21 mouse cellular contexts compared by ENCODE assay signal in the genomic region with DNA sequence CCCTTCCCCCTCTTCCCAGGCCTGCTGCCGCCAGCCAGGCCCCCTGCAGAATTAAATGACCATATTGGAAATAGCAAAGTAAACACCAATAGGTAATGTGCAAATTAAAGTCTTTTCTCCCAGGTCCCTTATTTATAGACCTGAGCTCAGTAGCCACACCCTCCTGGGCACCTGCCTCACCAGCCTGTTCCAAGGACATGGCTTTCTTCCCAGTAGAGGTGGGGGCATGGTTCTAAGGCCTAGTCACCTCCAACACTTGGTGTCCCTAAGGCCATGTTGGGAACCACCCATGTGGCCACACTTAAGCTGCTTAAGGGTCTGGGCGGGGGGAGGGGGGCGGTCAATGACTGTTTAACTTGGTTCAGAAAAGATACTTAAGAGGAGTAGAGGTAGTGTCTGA.
"Had no signal": no experiment of that assay in that cellular context is flagged by ENCODE, and none has a peak within 500 bp of the region (broad histone marks: within the 10 kb centered on the region; RNA-seq: fewer than 3 reads in every experiment).

No protein-coding gene starts in this region.

- H3K9me3 ChIP-seq: limb, embryonic 15.5 days; midbrain, embryonic 12.5 days; midbrain, embryonic 15.5 days; neural tube, embryonic 15.5 days had no signal

- H3K4me2 ChIP-seq: limb, embryonic 12.5 days; limb, embryonic 15.5 days; liver, embryonic 11.5 days; lung, embryonic 14.5 days; midbrain, embryonic 12.5 days; midbrain, embryonic 15.5 days; neural tube, embryonic 12.5 days; neural tube, embryonic 15.5 days had no signal

- ATAC-seq: liver, postnatal 0 days; lung, postnatal 0 days; midbrain, embryonic 15.5 days had no signal

- H3K36me3 ChIP-seq: limb, embryonic 12.5 days; limb, embryonic 15.5 days; midbrain, embryonic 12.5 days; midbrain, embryonic 15.5 days; neural tube, embryonic 12.5 days; neural tube, embryonic 15.5 days had no signal

- H3K4me1 ChIP-seq: limb, embryonic 12.5 days; limb, embryonic 15.5 days; midbrain, embryonic 12.5 days; midbrain, embryonic 15.5 days; neural tube, embryonic 12.5 days; neural tube, embryonic 15.5 days had no signal

- H3K27me3 ChIP-seq: limb, embryonic 12.5 days; limb, embryonic 15.5 days; midbrain, embryonic 15.5 days; neural tube, embryonic 12.5 days; neural tube, embryonic 15.5 days had no signal

- DNase-seq: kidney, adult 8-10 months; kidney, postnatal 14 days; kidney, postnatal 4 days; left cerebral cortex, postnatal 4 days; liver, postnatal 0 days; lung, embryonic 14.5 days; right cerebral cortex, adult 18-20 months; right cerebral cortex, postnatal 14 days; right cerebral cortex, postnatal 4 days; spleen, adult 18-20 months; thymus, postnatal 25 days had no signal

- H3K27ac ChIP-seq: limb, embryonic 12.5 days; limb, embryonic 15.5 days; liver, embryonic 14.5 days; macrophage; midbrain, embryonic 12.5 days; midbrain, embryonic 15.5 days; neural tube, embryonic 12.5 days; neural tube, embryonic 15.5 days had no signal

- H3K4me3 ChIP-seq: limb, embryonic 12.5 days; limb, embryonic 15.5 days; midbrain, embryonic 12.5 days; midbrain, embryonic 15.5 days; neural tube, embryonic 12.5 days; neural tube, embryonic 15.5 days had no signal

- H3K9ac ChIP-seq: limb, embryonic 12.5 days; limb, embryonic 15.5 days; liver, embryonic 14.5 days; liver, postnatal 0 days; lung, embryonic 14.5 days; midbrain, embryonic 12.5 days; midbrain, embryonic 15.5 days; neural tube, embryonic 12.5 days; neural tube, embryonic 15.5 days had no signal
